Mouse (Mus musculus) frontal cortex, adult 2 months (tissue): ENCODE results near the gene Pitpnm2. TPM values are rescaled to one million over a fixed set of nuclear protein-coding genes. Genes with fewer than 3 reads are reported as not detected.

Experiments
- DNase-seq, 2 experiments: peaks; one replicate each; pipeline ENCODE4 v3.0.0; 2022; ENCODE audit warnings: low spot score in 1 of 2; ENCODE audit errors: extremely low spot score in 1 of 2
- polyA plus RNA-seq: library from polyadenylated mRNA; depleted of rRNA; stranded (reverse); fragments of >200 nt; gene quantifications from 2 replicates; pipeline ENCODE4 v1.2.3, GENCODE M21; 2012; rRNA removed

The Pitpnm2 gene
- polyA plus RNA-seq: 195 and 196 TPM in 2 replicates

- DNase-seq: no peak
Measured at GRCm38 (mm10) chr5:124249614-124250591, at the start of gene Pitpnm2. Gene Pitpnm2, minus strand, starts transcription at chr5:124249760.

- DNase-seq: peak in 1 of 2 experiments; percentile 48
Measured at GRCm38 (mm10) chr5:124299307-124299706, 49.7 kb upstream of the Pitpnm2 start.

GRCm38 (mm10) chr5:124296475-124296874 lies 46.9 kb upstream of the Pitpnm2 start:
- DNase-seq: no peak

GRCm38 (mm10) chr5:124293967-124294366 lies 44.4 kb upstream of the Pitpnm2 start:
- DNase-seq: no peak

- DNase-seq: peak; percentile 14 to 47
Measured at GRCm38 (mm10) chr5:124290216-124290615, 40.7 kb upstream of the Pitpnm2 start.

- DNase-seq: peak; percentile 39 to 61
Measured at GRCm38 (mm10) chr5:124287616-124288247, 38.2 kb upstream of the Pitpnm2 start.

GRCm38 (mm10) chr5:124284330-124284729 lies 34.8 kb upstream of the Pitpnm2 start:
- DNase-seq: no peak

- no peak for DNase-seq
Measured at GRCm38 (mm10) chr5:124282854-124283253, 33.3 kb upstream of the Pitpnm2 start.

GRCm38 (mm10) chr5:124270226-124270625 lies 20.7 kb upstream of the Pitpnm2 start:
- DNase-seq: no peak

- DNase-seq: no peak
Measured at GRCm38 (mm10) chr5:124269661-124270060, 20.1 kb upstream of the Pitpnm2 start.

GRCm38 (mm10) chr5:124267652-124268051 lies 18.1 kb upstream of the Pitpnm2 start:
- DNase-seq: no peak

- no peak for DNase-seq
Measured at GRCm38 (mm10) chr5:124266821-124267220, 17.3 kb upstream of the Pitpnm2 start.

GRCm38 (mm10) chr5:124263246-124263645 lies 13.7 kb upstream of the Pitpnm2 start:
- DNase-seq: no peak

- no peak for DNase-seq
Measured at GRCm38 (mm10) chr5:124262090-124262489, 12.5 kb upstream of the Pitpnm2 start.

GRCm38 (mm10) chr5:124259133-124259532 lies 9.6 kb upstream of the Pitpnm2 start:
- DNase-seq: no peak

GRCm38 (mm10) chr5:124258026-124258425 lies 8.5 kb upstream of the Pitpnm2 start:
- no peak for DNase-seq

GRCm38 (mm10) chr5:124255141-124255540 lies 5.6 kb upstream of the Pitpnm2 start:
- DNase-seq: no peak

GRCm38 (mm10) chr5:124253555-124253954 lies 4.0 kb upstream of the Pitpnm2 start:
- DNase-seq: no peak

GRCm38 (mm10) chr5:124252580-124253320 lies 3.2 kb upstream of the Pitpnm2 start:
- no peak for DNase-seq

GRCm38 (mm10) chr5:124251070-124251469 lies 1.5 kb upstream of the Pitpnm2 start:
- no peak for DNase-seq
